Mouse (Mus musculus) v-Abl transformed pro-B cells (cell line): ENCODE results near the gene Gm10638.

Experiments used
- in situ Hi-C, 2 experiments: fragments of 400-800 bp; cut with MboI; formaldehyde crosslinking; loops; one replicate each; pipeline ENCODE4 v1.15.1; 2025; ENCODE audit not compliant: unreplicated experiment in 2 of 2

Gene Gm10638

DNA sequence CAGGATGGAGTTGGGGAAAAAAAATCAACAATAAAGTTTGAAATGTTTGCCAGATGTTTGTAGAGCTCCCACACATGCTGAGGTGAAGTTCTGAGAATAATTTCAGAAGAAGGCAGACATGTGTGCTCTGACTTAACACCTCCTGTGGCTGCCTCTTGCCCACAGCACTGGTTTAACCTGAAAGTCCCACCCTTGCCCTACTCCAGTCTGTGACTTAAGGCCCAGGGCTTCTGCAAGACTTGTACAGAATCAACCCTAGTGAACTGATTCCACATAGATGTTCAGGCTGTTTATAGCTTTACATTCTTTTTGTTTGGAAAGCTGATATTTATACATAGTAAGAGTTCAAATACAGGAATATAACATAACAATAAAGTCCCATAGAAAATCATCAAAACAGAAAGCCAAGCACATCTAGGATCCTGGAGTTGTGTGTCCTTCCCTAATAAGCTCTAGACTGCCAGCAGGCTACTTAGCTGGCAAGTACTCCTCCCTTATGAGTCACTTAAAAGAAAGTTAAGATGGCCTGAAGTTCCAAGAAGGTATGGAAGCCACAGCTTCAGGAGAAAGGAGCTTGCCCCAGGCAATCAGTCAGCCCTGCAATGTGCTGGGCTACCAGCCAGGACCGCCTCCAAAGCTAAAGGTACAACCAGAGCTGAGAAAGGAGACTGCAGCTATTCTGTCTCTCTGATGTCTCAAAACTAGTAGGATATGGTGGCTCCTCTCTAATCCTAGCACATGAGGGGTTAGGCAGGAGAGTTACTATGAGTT, 24.6 kb downstream of the Gm10638 start:
- in situ Hi-C loops, result no loop called here

DNA sequence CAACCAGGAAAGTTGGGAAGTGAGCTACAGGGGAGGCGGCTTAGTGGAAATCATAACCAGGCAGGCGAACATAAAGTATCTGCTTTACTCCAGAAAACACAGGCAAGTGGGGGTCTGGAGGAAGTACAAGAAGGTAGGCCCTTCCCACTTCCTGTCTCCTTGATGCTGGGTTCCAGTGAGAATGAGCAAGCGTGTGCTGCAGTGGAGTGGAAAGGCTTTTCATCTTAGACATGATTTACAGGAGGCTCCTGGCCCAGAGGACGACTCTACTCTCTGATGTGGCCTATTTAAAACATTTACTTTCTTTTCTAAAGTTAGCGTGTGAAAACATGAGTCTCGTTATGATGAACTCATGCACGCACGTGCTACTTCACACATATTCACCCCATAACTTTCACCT, 33.7 kb downstream of the Gm10638 start:
- in situ Hi-C loops, result no loop called here

DNA sequence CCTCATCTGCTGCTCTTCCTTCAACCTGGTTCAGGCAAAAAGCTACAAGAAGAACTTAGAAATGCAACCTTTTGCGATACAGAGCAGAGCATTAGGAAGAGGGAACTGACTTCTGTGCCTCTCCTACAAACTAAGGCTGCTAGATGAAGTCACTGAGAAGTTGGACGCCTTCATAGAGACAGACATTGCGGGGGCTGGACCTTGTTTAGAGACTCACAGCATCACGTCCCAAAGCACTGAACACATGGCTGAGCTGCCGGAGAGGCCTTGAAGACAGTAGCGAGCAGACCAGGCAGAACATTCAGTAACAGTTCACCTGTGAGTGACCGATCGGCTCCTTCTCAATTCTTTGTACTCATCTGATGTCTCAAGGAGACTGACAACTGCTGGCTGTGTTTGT, 35.6 kb downstream of the Gm10638 start:
- in situ Hi-C loops, result no loop called here

DNA sequence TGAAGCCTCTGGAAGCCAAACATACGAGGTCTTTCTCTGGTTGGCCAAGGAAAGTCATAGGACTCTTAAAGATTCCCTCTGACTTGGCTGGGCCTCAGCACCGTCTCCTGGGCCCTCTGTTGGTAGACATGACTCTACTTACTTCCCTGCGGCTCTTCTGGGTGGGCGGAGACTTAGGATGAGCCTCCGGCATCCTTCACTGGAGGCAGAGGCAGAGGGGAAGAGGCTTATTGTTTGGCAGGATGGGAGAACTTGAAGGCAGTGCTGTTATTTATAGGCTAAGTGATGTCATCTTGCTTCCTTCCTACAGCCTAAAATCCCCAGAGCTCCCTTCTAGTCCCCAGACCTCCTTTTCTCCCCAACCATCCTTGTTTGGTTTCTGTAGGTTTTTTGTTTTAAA, 41.0 kb downstream of the Gm10638 start:
- in situ Hi-C loops, result no loop called here

GRCm38 (mm10) chr8:86787891-86788420, 42.5 kb downstream of the Gm10638 start:
- in situ Hi-C loops, result no loop called here

DNA sequence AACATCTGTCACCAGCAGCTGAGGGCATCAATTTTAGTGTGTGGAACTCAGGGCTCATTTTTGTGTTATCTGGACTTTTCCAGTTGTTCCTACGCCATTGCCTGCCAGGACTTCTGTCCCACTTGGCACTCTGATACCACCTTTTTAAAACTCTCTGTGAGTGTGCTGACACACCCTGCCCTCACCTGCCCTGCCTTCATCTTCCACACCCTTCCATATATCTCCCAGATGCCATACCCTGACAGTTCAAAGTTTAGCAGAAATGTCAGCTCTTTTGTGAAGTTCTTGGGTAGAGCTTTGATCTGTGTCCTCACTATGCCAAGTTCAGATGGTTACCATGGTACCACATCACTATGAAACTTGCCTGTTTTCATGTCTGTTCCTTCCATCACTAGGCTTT, 44.1 kb downstream of the Gm10638 start:
- in situ Hi-C loops, result no loop called here

DNA sequence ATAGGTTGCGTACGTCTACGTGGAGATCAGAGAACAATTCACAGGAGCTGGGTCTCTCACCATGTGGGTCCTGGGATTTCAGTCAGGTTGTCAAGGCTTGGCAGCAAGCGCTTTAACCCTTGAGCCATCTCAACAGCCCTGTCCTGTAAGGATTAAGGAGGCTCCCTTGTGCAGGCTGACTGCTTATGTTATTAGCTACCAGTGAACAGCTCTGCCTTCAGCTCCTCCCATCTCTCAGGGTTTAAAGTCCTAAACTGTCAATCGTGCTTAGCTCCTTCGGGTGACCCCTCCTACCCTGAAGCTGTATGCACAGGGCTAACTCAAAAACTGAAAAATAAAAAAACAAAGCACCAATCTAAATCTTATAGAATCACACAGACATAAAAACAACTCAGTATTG, 46.0 kb downstream of the Gm10638 start:
- in situ Hi-C loops, result no loop called here

DNA sequence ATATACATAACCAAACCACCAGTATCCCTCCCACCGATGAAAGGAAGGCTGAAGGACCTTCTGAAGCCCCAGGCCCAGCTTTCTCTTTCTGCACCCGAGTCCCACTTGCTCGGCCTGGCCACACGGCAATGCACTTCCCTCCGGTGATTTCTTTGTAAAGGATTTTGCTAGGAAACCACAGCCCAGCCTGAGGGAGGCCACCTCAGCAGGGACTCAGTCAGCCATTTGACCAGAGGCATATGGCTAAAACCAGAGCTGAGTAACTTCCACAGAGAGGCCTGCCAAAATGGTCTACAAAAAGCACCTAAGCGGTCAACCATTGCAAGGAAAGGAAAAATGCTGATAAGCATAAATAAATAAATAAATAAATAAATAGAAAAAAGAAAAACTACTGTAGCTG, 49.2 kb downstream of the Gm10638 start:
- in situ Hi-C loops, result no loop called here
